Mouse (Mus musculus) liver, embryonic 16.5 days (tissue): Measurements from ENCODE around the gene Ahnak2. TPM values are rescaled to one million over a fixed set of nuclear protein-coding genes. Genes with fewer than 3 reads are reported as not detected.

Experiments
- ATAC-seq: fragments of 200-750 bp; cut with Nextera tagmentation; 2 replicates; pipeline ENCODE4 v1.8.0; 2017; ENCODE audit warnings: low read depth, mild to moderate bottlenecking, moderate number of reproducible peaks, moderate library complexity
- H3K27ac ChIP-seq: fragments of 300-500 bp; sonication (generic); 2 replicates; pipeline ENCODE4 v1.5.1; 2014; ENCODE audit warnings: mild to moderate bottlenecking, low read length
- H3K27me3 ChIP-seq: fragments of 300-500 bp; sonication (generic); 2 replicates; pipeline ENCODE4 v1.6.1; 2014; ENCODE audit warnings: low read depth, low read length, mixed read lengths; ENCODE audit not compliant: control insufficient read depth, insufficient read depth
- H3K36me3 ChIP-seq: fragments of 300-500 bp; sonication (generic); 2 replicates; pipeline ENCODE4 v1.6.1; 2014; ENCODE audit warnings: mild to moderate bottlenecking; ENCODE audit not compliant: control insufficient read depth, insufficient read depth
- H3K4me1 ChIP-seq: fragments of 300-500 bp; sonication (generic); 2 replicates; pipeline ENCODE4 v1.6.1; 2014; ENCODE audit warnings: low read depth, low read length, mixed read lengths; ENCODE audit not compliant: control insufficient read depth
- H3K4me2 ChIP-seq: fragments of 300-500 bp; sonication (generic); 2 replicates; pipeline ENCODE4 v1.6.1; 2014; ENCODE audit warnings: low read depth, low read length, mixed read lengths
- H3K4me3 ChIP-seq: fragments of 300-500 bp; sonication (generic); 2 replicates; pipeline ENCODE4 v1.5.1; 2014; ENCODE audit warnings: low read depth, mild to moderate bottlenecking, low read length
- H3K9ac ChIP-seq: fragments of 300-500 bp; sonication (generic); 2 replicates; pipeline ENCODE4 v1.6.1; 2014; ENCODE audit warnings: low read depth, low read length
- H3K9me3 ChIP-seq: fragments of 300-500 bp; sonication (generic); replicated peaks from 2 replicates; pipeline ENCODE4 v1.6.1; 2016; ENCODE audit warnings: low read length; ENCODE audit not compliant: control insufficient read depth
- WGBS: fragments of 180-500 bp; shearing (Covaris S2); extraction: QIAGEN DNeasy Blood & Tissue Kit; methylation state at CpG from one replicate; pipeline ENCODE4 v1.1.7; 2014; ENCODE audit not compliant: insufficient replicate concordance; 5-methylcytosine and 5-hydroxymethylcytosine counted together
- polyA plus RNA-seq: library from polyadenylated mRNA; unstranded; fragments of >200 nt; fragmentation: Nextera tagmentation; extraction: Ambion mirVana; gene quantifications from 2 replicates; pipeline ENCODE4 v1.2.1, GENCODE M21; 2015

Ahnak2 gene
- polyA plus RNA-seq, 1 experiment from 2014 or later = 0.26 TPM

DNA sequence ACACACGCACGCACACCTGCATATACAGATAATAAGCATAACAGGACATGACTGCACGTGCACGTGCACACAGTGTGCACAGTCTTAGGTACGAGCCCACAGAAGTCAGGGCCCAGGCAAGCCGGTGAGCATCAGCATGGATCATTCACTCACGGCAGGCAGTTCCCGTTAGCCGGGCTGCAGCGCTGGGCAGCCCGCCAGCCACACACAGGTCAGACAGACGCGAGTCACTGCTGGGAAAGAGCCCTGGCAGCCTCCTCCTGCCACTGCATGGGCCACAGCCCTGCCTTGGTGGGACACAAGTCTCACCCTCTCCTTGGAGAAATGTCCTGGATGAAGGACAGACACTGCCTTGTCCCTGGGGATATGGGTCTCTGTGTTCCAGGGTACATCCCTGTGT lies 1.6 kb upstream of the Ahnak2 start:
- ATAC-seq = no peak
- H3K9ac ChIP-seq = no peak overlapping the region
- no peaks in the 10 kb centered on the region for H3K36me3 ChIP-seq
- no peaks in the 10 kb centered on the region for H3K9me3 ChIP-seq
- H3K27ac ChIP-seq = no peak overlapping the region
- no peak overlapping the region for H3K4me3 ChIP-seq
- peaks cover 2% of the 10 kb centered on the region for H3K4me1 ChIP-seq
- peaks cover 44% of the 10 kb centered on the region for H3K27me3 ChIP-seq
- no peak overlapping the region for H3K4me2 ChIP-seq
- WGBS = 45% methylated on average over 13 of the region's 13 CpGs

- 21% methylated on average over 3 of the region's 3 CpGs for WGBS
These were observed 460 bp upstream of the Ahnak2 start for GRCm38 (mm10) chr12:112802917-112803316.

GRCm38 (mm10) chr12:112800476-112800875 lies 2.0 kb downstream of the Ahnak2 start:
- H3K9me3 ChIP-seq = no peaks in the 10 kb centered on the region
- H3K4me1 ChIP-seq = no peaks in the 10 kb centered on the region; the same call in 1 of the 2 replicates
- WGBS = 10% methylated on average over 4 of the region's 4 CpGs
- no peak overlapping the region for H3K4me2 ChIP-seq
- peak; percentile 42 for ATAC-seq
- no peak overlapping the region for H3K4me3 ChIP-seq
- H3K9ac ChIP-seq = no peak overlapping the region
- H3K27me3 ChIP-seq = peaks cover 42% of the 10 kb centered on the region
- no peak overlapping the region for H3K27ac ChIP-seq
- H3K36me3 ChIP-seq = no peaks in the 10 kb centered on the region

More at GRCm38 (mm10) chr12:112802917-112803316, 460 bp upstream of the Ahnak2 start:
- Histone ChIP-seq H3K36me3 (no peaks in the 10 kb centered on the region), H3K4me3 (no peak overlapping the region), H3K9ac (no peak overlapping the region), H3K27ac (no peak overlapping the region), H3K4me2 (no peak overlapping the region), H3K27me3 (peaks cover 41% of the 10 kb centered on the region), H3K9me3 (no peaks in the 10 kb centered on the region), H3K4me1 (no peaks in the 10 kb centered on the region; the same call in 1 of the 2 replicates)
- no peak for ATAC-seq

GRCm38 (mm10) chr12:112799237-112799970 lies 3.1 kb downstream of the Ahnak2 start:
- Histone ChIP-seq H3K27ac (no peak overlapping the region), H3K4me1 (no peaks in the 10 kb centered on the region; the same call in 1 of the 2 replicates), H3K9ac (no peak overlapping the region), H3K9me3 (no peaks in the 10 kb centered on the region), H3K4me3 (no peak overlapping the region), H3K27me3 (peaks cover 43% of the 10 kb centered on the region), H3K36me3 (no peaks in the 10 kb centered on the region), H3K4me2 (no peak overlapping the region)
- ATAC-seq = no peak
- 62% methylated on average over 10 of the region's 10 CpGs for WGBS

- H3K27me3 ChIP-seq = peaks cover 36% of the 10 kb centered on the region
- no peaks in the 10 kb centered on the region for H3K9me3 ChIP-seq
- H3K9ac ChIP-seq = no peak overlapping the region
- no peak for ATAC-seq
- no peak overlapping the region for H3K27ac ChIP-seq
- 48% methylated on average over 5 of the region's 5 CpGs for WGBS
- H3K4me3 ChIP-seq = no peak overlapping the region
- no peak overlapping the region for H3K4me2 ChIP-seq
- H3K4me1 ChIP-seq = no peaks in the 10 kb centered on the region; the same call in 1 of the 2 replicates
- no peaks in the 10 kb centered on the region for H3K36me3 ChIP-seq
These were observed 3.7 kb downstream of the Ahnak2 start for GRCm38 (mm10) chr12:112798716-112799115.

DNA sequence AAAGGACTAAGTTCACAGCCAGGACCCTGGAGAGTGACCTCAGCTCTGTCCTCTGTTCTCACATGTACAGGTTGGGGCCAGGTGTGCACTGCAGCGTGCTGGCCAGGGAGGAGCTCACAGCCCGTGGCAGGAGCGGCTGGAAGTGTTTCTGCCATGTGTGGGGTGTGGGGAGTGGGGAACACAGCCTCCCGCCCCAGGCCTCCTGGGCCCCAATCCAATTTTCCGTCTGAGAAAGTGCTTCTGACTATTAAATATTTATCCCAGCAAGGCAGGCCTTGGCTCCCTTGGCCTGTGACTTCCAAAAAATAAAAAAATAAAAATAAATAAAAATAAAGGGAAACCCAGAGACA lies 4.2 kb downstream of the Ahnak2 start:
- no peak overlapping the region for H3K9ac ChIP-seq
- no peak overlapping the region for H3K4me2 ChIP-seq
- H3K4me3 ChIP-seq = no peak overlapping the region
- H3K4me1 ChIP-seq = no peaks in the 10 kb centered on the region; the same call in 1 of the 2 replicates
- ATAC-seq = no peak
- H3K27ac ChIP-seq = no peak overlapping the region
- no peaks in the 10 kb centered on the region for H3K36me3 ChIP-seq
- 41% methylated on average over 5 of the region's 5 CpGs for WGBS
- H3K27me3 ChIP-seq = peaks cover 34% of the 10 kb centered on the region
- no peaks in the 10 kb centered on the region for H3K9me3 ChIP-seq

DNA sequence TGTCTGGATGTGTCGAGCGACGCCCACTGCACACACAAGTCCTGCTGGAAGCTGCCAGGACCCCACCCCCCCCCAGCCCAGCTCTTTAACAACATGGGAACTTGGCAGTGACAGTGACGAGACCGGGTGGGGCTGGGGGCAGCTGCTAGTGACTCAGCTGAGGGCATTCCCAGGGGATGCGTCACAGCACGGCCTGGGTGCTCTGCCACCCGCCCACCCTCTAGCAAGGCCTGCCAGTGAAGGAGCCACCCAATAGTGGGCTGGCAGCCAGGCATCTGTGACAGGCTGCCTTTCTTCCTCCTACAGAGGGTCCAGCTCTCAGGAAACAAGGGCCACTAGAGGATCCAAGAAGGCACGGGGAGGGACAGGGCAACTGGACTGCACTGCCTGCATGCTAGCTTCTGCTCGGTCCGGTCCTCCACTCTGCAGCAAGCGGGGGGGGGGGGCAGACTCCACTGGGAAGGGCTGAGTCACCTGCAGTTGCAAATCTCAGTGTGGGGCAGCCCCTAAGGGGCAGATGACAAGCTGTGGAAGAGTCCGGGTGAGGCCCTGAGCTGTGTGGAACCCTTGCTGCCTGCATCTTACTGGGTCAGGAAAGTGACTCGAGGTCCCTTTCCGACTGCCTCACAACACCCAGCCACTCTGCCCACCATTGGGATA lies 4.7 kb downstream of the Ahnak2 start:
- Histone ChIP-seq H3K4me3 (no peak overlapping the region), H3K27me3 (peaks cover 29% of the 10 kb centered on the region), H3K9ac (no peak overlapping the region), H3K27ac (no peak overlapping the region), H3K36me3 (no peaks in the 10 kb centered on the region), H3K4me1 (no peaks in the 10 kb centered on the region; the same call in 1 of the 2 replicates), H3K4me2 (no peak overlapping the region), H3K9me3 (no peaks in the 10 kb centered on the region)
- 48% methylated on average over 15 of the region's 15 CpGs for WGBS
- no peak for ATAC-seq

DNA sequence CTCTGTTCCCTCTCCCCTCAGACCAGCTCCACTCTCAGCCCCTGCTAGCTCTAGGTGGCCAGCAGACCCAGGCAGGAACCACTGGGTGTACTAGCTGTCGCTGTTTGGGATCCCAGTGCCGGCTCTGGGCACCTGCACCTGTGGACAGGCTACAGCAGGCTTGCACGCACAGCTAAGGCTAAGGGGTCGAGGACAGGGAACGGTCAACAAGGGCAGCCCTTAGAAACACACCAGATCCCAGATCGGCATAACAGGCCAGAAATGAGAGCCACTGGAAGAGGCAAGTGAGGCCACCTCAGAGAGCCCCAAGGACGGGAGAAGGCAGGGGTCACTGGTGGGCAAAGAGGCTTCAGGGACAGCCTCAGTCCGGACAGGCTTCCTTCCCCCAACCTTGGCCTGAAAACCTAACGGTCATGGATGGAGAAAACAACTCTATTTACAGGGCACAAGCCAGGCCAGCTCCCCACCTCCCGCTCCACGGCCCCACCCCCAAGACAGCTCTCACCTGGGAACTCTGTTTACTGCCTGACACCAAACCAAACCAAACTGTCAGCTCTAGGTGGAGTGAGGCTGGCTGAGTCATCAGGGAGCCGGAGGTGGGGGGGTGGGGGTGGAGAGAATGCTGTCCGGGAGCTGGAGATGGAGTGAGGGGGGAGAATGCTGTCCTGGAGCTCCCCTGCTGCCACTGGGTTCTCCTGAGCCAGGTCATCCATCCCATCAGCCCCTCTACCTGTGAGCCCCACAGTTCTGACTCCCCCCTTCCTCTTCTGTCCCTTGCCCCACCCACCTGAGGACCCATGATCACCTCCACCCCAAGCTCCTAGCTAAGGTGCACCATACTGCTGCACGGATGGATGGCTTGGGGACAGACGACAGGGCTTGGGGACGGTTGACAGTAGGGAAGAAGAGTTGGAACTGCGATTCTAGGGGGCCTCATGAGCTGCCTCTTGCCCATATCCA lies 5.6 kb downstream of the Ahnak2 start:
- ATAC-seq = no peak
- no peak overlapping the region for H3K9ac ChIP-seq
- peaks cover 19% of the 10 kb centered on the region for H3K27me3 ChIP-seq

More for the DNA sequence above, 5.6 kb downstream of the Ahnak2 start:
- Histone ChIP-seq H3K27ac (no peak overlapping the region), H3K9me3 (no peaks in the 10 kb centered on the region), H3K4me1 (no peaks in the 10 kb centered on the region), H3K4me3 (no peak overlapping the region), H3K4me2 (no peak overlapping the region), H3K36me3 (no peaks in the 10 kb centered on the region)
- 36% methylated on average over 17 of the region's 17 CpGs for WGBS
